Mouse (Mus musculus) heart, postnatal 0 days (tissue): Measurements from ENCODE around the gene Pramel1.

Experiments used
- CTCF ChIP-seq: IDR thresholded peaks from 2 replicates; pipeline ENCODE4 v1.5.1; 2016; ENCODE audit warnings: antibody characterized with exemption, control low read depth, low read depth
- EP300 ChIP-seq: IDR thresholded peaks from 2 replicates; pipeline ENCODE4 v1.6.1; 2016; ENCODE audit warnings: antibody characterized with exemption, low read depth

GRCm38 (mm10) chr4:143382163-143382562 is 12.1 kb upstream of the Pramel1 start:
- TF ChIP-seq EP300 (no peak), CTCF (no peak)
